Comparison of ENCODE assay signal across 8 mouse cellular contexts in genomic region chr7:16781816-16782554, GRCm38 (mm10). TPM values are rescaled to one million over a fixed set of nuclear protein-coding genes. Genes with fewer than 3 reads are reported as not detected.
A peak's percentile ranks its signal among the peaks of the same experiment; 100 is the strongest.
DNase-seq lines count a peak whose midpoint lies in the region; ATAC-seq lines count a peak whose summit lies in the region.

No protein-coding gene starts in this region.

- peak; percentile 36 for DNase-seq in ovary, postnatal 36 days (ENCODE audit: low spot score)
- no peak for DNase-seq in ovary, adult 18-20 months (ENCODE audit: low spot score)
- DNase-seq in kidney, postnatal 25 days, result peak; percentile 29 to 61
- DNase-seq in spleen, postnatal 4 days (ENCODE audit: low spot score in 2 of 2), result peak; percentile 41 to 85

- peak overlapping the region; percentile 100 for H3K4me2 ChIP-seq in heart, embryonic 13.5 days

- peaks cover 2% of the 10 kb centered on the region; the same call in 1 of the 2 replicates for H3K4me1 ChIP-seq in brown adipose tissue, adult 24 weeks (ENCODE audit: control insufficient read depth, insufficient read depth, insufficient read length, low read length)
- H3K4me1 ChIP-seq in heart, embryonic 13.5 days, result peaks cover 40% of the 10 kb centered on the region

- WGBS in heart, embryonic 13.5 days, result under 1% methylated on average over 60 of the region's 60 CpGs

- H3K4me3 ChIP-seq in brown adipose tissue, adult 24 weeks (ENCODE audit: insufficient read depth, low read depth, low read length), result peak overlapping the region; percentile 85
- peak overlapping the region; percentile 81 for H3K4me3 ChIP-seq in heart, embryonic 13.5 days

- peaks cover 12% of the 10 kb centered on the region for H3K36me3 ChIP-seq in heart, embryonic 13.5 days

- no peaks in the 10 kb centered on the region for H3K9me3 ChIP-seq in heart, embryonic 13.5 days

- ATAC-seq in heart, embryonic 13.5 days (ENCODE audit: extremely low read depth, insufficient number of reproducible peaks, low FRiP score, low TSS enrichment), result no peak
- peak; percentile 1; the same call in 1 of the 2 replicates for ATAC-seq in megakaryocyte progenitor cell, adult 5-6 weeks (replicated peaks; ENCODE audit: poor library complexity)
- ATAC-seq in activated CD4-positive, CD25-positive, alpha-beta regulatory T cell, adult 4 months, result no peak

- H3K9ac ChIP-seq in heart, embryonic 13.5 days, result peak overlapping the region; percentile 90

- H3K27me3 ChIP-seq in heart, embryonic 13.5 days (replicated peaks), result no peaks in the 10 kb centered on the region

- H3K27ac ChIP-seq in brown adipose tissue, adult 24 weeks (replicated peaks; ENCODE audit: low read depth, low read length), result peak overlapping the region; percentile 75
- peak overlapping the region; percentile 80 for H3K27ac ChIP-seq in heart, embryonic 13.5 days (replicated peaks)

RNA-seq across cellular contexts. Expression of gene Slc1a5, which starts 0.8 kb away (rescaled TPM):
- polyA plus RNA-seq in brown adipose tissue, adult 24 weeks (2012; ENCODE audit: insufficient read depth, insufficient read length, missing spikeins), result 297 and 414 TPM in 2 replicates
- polyA plus RNA-seq in heart, embryonic 13.5 days (2015; fragmentation: Nextera tagmentation; extraction: Ambion mirVana), result 35.2 and 37.8 TPM in 2 replicates
- total RNA-seq in megakaryocyte progenitor cell, adult 5-6 weeks (2015), result 73.2 and 79.5 TPM in 2 replicates
- 39.1 and 48.3 TPM in 2 replicates for total RNA-seq in megakaryocyte progenitor cell, adult 5-6 weeks (2017)
- polyA plus RNA-seq in activated CD4-positive, CD25-positive, alpha-beta regulatory T cell, adult 4 months (2017; shearing (Covaris generic)), result 100 to 1,000 TPM; 143 to 179 TPM

RNA-seq across cellular contexts. Expression of gene Strn4, which starts 33.7 kb away (rescaled TPM):
- 19.4 and 21.5 TPM in 2 replicates for polyA plus RNA-seq in brown adipose tissue, adult 24 weeks (2012; ENCODE audit: insufficient read depth, insufficient read length, missing spikeins)
- polyA plus RNA-seq in heart, embryonic 13.5 days (2015; fragmentation: Nextera tagmentation; extraction: Ambion mirVana), result 81.1 and 82.5 TPM in 2 replicates
- 28.2 and 39.0 TPM in 2 replicates for total RNA-seq in megakaryocyte progenitor cell, adult 5-6 weeks (2015)
- total RNA-seq in megakaryocyte progenitor cell, adult 5-6 weeks (2017), result 40.0 and 43.5 TPM in 2 replicates
- polyA plus RNA-seq in activated CD4-positive, CD25-positive, alpha-beta regulatory T cell, adult 4 months (2017; shearing (Covaris generic)), result 10 to 100 TPM; 23.0 to 23.1 TPM

RNA-seq across cellular contexts. Expression of gene Fkrp, which starts 34.5 kb away (rescaled TPM):
- 8.4 and 11.1 TPM in 2 replicates for polyA plus RNA-seq in brown adipose tissue, adult 24 weeks (2012; ENCODE audit: insufficient read depth, insufficient read length, missing spikeins)
- 31.9 and 33.3 TPM in 2 replicates for polyA plus RNA-seq in heart, embryonic 13.5 days (2015; fragmentation: Nextera tagmentation; extraction: Ambion mirVana)
- total RNA-seq in megakaryocyte progenitor cell, adult 5-6 weeks (2015), result 11.5 and 13.1 TPM in 2 replicates
- 9.8 and 14.3 TPM in 2 replicates for total RNA-seq in megakaryocyte progenitor cell, adult 5-6 weeks (2017)
- 1 to 10 TPM; 6.5 to 7.5 TPM for polyA plus RNA-seq in activated CD4-positive, CD25-positive, alpha-beta regulatory T cell, adult 4 months (2017; shearing (Covaris generic))

RNA-seq across cellular contexts. Expression of gene Ap2s1, which starts 43.8 kb away (rescaled TPM):
- polyA plus RNA-seq in brown adipose tissue, adult 24 weeks (2012; ENCODE audit: insufficient read depth, insufficient read length, missing spikeins), result 80.6 and 87.2 TPM in 2 replicates
- 210 and 235 TPM in 2 replicates for polyA plus RNA-seq in heart, embryonic 13.5 days (2015; fragmentation: Nextera tagmentation; extraction: Ambion mirVana)
- total RNA-seq in megakaryocyte progenitor cell, adult 5-6 weeks (2015), result 162 and 164 TPM in 2 replicates
- 73.9 and 88.7 TPM in 2 replicates for total RNA-seq in megakaryocyte progenitor cell, adult 5-6 weeks (2017)
- 100 to 1,000 TPM; 101 to 111 TPM for polyA plus RNA-seq in activated CD4-positive, CD25-positive, alpha-beta regulatory T cell, adult 4 months (2017; shearing (Covaris generic))
